Mouse (Mus musculus) retina, postnatal 1 day (tissue): ENCODE measurements around the gene Grin2b.
A peak's percentile ranks its signal among the peaks of the same experiment; 100 is the strongest.

Experiments used
- DNase-seq: peaks from one replicate; pipeline ENCODE4 v3.0.0-alpha.2; 2012

Gene Grin2b

GRCm38 (mm10) chr6:136096269-136096668 lies 77.0 kb downstream of the Grin2b start:
- DNase-seq = peak; percentile 18

GRCm38 (mm10) chr6:136079991-136080734 lies 93.1 kb downstream of the Grin2b start:
- no peak for DNase-seq

DNA sequence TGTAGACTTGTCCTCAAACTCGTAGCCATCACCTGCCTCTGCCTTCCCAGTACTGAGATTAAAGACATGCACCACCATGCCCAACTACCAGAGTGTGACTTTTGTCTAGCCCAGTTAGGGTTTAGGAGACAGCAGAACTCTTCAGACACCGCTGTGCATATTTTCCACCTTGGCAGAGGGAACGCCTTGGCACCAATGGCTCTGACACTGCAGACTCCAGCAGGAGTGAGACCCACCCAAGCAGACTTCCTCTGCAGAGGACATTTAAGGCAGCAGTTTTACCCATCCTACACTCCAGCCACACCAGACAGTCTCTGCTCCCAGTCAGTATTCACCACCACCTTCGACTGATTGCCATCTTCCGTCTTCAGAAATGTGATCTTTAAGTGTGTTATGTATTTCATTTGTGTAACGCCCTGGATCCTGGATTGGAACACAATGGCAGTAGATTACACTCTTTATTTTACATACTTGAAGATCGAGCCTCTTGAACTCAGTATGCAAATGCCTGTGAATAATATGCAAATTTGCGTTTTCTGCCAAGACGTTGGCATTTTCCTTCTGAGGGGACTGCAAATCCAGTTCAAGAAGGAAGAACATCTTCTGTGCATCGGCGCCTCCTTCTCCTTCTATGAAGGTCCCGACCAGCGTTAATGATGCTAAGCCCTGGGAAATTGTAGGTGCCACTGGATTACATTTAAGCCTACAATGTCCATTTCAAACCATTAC lies 100.8 kb downstream of the Grin2b start:
- DNase-seq = no peak

DNA sequence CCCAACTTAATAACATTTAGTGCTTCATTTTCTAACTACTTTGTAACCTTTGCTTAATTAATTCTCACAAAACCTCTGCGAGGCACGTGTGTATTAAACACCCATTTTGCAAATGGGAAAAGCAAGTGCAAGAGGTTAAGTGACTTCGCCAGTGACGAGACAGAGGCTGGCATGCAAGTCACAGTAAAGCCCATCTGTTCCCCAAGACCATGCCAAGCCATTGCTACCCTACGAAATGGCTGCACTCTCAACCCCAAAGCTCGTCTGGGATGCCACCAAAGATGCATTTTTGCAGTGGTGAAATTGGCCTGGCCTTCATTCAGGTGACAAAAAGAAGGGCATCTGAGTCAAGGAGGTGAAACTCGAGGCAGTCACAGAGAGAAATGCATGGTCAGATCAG lies 103.2 kb downstream of the Grin2b start:
- no peak for DNase-seq

- DNase-seq = no peak
Observed at GRCm38 (mm10) chr6:136053346-136053745, 120.0 kb downstream of the Grin2b start.

- DNase-seq = no peak
Observed at GRCm38 (mm10) chr6:136050346-136050745, 123.0 kb downstream of the Grin2b start.

- no peak for DNase-seq
Observed at GRCm38 (mm10) chr6:136048084-136048483, 125.2 kb downstream of the Grin2b start.

DNA sequence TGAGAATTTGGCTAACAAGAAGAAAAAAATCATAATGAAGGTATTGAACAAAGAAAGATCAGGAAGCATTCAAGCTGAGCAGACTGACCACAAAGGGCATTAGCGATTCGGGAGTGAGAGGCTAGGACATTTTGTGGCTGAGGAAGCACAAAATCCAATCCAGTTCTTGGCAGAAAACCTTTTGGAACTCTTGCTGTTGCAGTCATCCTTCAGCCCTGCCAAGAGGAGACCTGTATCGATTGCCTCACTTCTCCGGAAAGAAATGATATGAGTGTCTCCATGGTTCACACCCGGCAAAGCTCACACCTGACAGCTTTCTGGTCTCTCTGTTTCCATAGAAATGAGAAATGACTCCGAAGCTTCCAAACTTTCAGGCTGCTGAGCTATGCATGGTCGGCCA lies 127.2 kb downstream of the Grin2b start:
- DNase-seq = no peak

DNA sequence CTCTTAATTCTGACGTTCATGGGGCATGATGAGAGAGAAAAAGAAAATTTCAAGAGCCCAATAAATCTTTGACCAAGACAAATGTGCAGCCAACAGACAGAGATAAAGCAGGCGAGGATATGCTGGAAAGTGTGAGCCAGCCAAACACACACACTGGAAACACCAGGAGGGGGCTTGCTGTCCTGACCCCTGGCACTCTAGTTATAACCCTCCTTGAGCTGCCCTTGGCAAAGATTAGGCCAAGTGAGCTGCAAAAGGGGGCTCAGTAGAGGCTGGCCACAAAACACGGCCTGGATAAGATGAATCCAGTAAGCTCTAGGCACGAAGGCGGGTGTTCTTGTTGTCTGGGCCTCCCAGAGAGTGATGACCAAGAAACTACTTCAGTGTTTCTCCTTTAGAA lies 128.8 kb downstream of the Grin2b start:
- no peak for DNase-seq

DNA sequence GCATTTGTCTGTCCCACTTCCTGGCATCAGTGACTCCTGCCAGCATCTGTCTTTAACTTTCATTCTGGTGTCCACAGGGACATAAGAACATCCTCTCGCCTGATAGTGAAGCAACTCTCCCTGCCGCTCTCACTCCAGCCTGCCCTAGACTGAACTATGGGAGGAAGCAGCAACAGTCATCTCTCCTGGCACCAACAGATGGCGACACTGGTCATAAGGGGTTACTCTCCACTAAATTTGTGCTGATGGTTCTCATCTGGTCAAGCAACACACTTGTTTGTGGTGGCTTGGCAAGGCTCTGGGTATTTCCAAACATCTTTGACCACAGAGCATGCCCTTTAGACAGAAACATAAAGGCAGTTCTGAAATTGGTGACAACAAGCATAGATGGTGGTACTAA lies 130.9 kb downstream of the Grin2b start:
- DNase-seq = no peak

DNA sequence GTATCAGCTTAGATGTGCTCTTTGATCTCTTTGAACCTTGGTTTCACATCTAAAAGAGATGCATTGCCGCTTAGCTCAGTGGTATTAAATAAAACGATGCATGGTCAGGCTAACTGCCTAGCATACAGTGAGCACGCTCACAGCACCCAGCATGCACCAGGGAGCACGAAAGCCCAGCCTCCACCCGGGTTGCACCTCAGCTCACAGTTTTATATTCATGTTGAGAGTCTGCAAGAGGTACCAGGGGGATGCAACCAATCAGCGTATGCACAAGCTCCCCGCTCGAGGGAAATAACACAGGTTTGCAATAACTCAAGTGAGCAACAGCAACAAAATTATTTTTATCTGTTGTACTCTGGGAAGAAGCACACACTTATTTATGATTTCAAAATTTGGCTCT lies 131.5 kb downstream of the Grin2b start:
- DNase-seq = no peak

GRCm38 (mm10) chr6:136040931-136041330 lies 132.4 kb downstream of the Grin2b start:
- no peak for DNase-seq

- DNase-seq = peak; percentile 7
Observed at GRCm38 (mm10) chr6:136029235-136029939, 143.9 kb downstream of the Grin2b start.

GRCm38 (mm10) chr6:136026936-136027335 lies 146.4 kb downstream of the Grin2b start:
- DNase-seq = no peak

- no peak for DNase-seq
Observed at GRCm38 (mm10) chr6:136025801-136026200, 147.5 kb downstream of the Grin2b start.

GRCm38 (mm10) chr6:136020460-136020859 lies 152.9 kb downstream of the Grin2b start:
- DNase-seq = no peak

GRCm38 (mm10) chr6:136018962-136019361 lies 154.3 kb downstream of the Grin2b start:
- no peak for DNase-seq

DNA sequence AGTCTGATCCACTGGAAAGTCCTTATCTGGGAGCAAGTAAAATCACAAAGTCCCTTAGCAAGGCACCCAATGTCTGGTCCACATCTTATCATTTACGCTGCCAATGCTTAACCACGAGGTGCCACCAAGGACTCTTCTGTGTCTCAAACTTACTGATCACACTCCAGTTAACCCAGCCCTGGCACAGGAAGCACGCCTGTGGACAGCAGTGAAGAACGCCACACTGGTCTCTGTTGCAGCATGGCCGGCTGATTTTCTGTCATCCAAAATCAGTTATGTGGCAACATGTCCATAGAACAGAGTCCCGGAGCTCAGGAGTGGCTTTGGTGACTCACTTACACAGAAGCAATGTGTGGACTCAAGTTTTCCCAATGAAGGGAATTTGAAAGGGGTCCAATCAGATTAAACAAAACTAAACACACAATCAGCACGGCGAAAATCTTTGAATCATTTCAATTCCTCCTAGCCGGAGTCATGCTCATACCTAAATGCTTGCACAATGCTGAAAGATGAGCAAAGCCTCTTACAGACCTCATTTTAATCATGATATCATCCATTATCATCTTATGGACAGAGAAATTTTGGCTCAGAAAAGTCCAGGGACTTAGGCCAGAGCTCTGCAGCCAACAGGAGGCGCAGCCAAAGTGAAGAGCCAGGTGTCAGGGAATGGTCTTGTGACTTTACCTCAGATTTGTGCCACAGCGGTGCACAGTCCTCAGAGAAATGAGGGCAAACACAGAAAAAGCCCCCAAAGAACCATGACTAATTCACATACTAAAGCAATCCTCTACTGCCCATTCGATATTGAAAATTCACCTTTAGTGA lies 159.5 kb downstream of the Grin2b start:
- no peak for DNase-seq

- DNase-seq = no peak
Observed at GRCm38 (mm10) chr6:136011533-136011932, 161.8 kb downstream of the Grin2b start.

DNA sequence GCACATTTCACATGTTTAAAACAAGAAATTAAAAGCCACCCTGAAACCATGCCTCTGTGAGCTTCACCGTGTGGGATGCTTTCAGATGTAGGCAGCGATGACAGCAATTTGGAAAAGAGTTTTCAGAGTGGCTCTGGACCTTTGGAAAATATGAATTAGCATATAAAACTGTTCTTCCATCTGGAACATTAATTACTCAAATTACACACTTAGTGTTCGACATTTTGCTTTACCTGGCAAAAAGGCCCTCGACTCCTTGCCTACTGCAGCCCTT lies 162.3 kb downstream of the Grin2b start:
- DNase-seq = no peak

- DNase-seq = peak; percentile 34
Observed at GRCm38 (mm10) chr6:136010290-136011037, 162.8 kb downstream of the Grin2b start.

DNA sequence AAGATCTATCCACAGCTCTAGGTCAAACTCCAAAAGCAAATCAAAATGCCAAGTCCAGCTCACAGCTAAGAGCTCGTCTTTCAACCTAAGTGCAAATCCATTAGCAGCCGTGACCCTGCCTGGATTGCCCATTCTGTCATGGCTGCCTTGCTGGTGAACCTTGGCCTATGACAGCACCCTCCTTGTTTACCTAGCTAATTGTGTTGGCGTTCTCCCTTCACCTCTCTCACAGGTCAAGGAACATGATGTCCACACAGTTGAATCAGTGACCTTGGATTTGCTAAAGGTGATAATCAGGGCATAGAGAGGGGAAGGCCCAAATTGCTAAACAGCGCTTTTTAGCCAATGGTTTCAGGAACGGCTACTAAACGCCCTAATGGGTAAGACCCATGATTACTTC lies 165.2 kb downstream of the Grin2b start:
- no peak for DNase-seq
